Mouse (Mus musculus): ENCODE data around the gene Crisp2. TPM values are rescaled to one million over a fixed set of nuclear protein-coding genes. Genes with fewer than 3 reads are reported as not detected.
A peak's percentile ranks its signal among the peaks of the same experiment; 100 is the strongest.

Crisp2 gene
- polyA plus RNA-seq (2014; fragmentation: Nextera tagmentation; extraction: Ambion mirVana): 0.33 TPM in 1 of 2 replicates, not detected in the other

DNA sequence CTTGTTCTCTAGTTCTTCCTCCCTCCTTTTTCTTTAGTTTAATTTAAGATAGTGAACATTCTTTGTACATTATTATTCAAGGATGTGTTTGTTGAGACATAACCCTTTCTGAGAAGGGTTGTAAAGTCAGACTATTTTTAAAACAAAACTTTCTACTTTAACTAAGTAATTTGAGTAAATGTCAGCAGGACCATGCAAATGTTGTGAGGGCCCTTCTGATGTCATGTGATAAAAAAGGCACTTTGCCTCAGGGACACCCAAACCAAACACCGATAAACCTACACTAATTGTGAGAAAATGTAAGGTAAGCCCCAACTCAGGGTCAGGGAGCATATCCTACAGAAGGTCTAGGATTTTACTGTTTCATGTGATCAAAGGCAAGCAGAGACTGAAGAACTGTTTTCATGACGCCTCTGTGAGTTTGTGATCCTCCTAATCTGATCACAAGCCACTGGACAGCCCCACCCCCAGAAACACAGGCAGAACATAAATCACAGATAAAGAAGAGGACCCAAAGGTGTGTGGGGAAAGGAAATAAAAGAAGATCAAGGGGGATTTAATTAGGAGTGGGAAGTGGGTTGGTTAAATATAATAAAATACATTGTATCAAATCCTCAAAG is at the start of gene Crisp2:
Gene Crisp2, minus strand, starts transcription at position 51 of the 620 bp plus-strand sequence.
- 53% methylated on average over 2 of the region's 2 CpGs for WGBS (ENCODE audit: insufficient replicate concordance)
- peak within 1 kb of the TSS; percentile 14; the same call in 1 of the 2 replicates for H3K4me2 ChIP-seq

DNA sequence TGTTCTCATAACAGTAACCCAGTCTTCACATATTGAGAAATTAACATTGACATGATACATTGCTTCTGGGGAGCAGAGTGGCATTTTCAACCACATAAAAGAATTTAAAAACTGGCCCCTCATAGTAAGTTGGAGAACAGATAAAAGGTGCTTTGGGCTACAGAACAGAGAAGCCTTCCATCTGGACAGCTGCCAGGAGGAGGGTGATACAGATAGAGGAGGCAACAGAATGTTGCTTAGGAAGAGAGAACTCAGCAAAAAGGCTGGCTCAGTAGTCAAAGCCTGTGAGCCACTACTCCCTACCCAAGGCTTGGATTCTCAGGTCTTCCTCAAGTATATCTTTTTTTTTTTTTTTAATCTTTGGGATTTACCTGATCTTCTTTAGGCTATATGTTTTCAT is 48.3 kb upstream of the Crisp2 start:
- no peaks in the 10 kb centered on the region for H3K27me3 ChIP-seq (ENCODE audit: control insufficient read depth, insufficient read depth, low read length)
- no peaks in the 10 kb centered on the region for H3K36me3 ChIP-seq (ENCODE audit: control insufficient read depth, insufficient read depth, low read length)
- H3K4me3 ChIP-seq (ENCODE audit: low read depth, low read length): no peak overlapping the region
- H3K9ac ChIP-seq (ENCODE audit: low read depth, low read length): no peak overlapping the region
- no peaks in the 10 kb centered on the region for H3K4me1 ChIP-seq (ENCODE audit: control insufficient read depth, insufficient read depth, low read length)
- no peak overlapping the region for H3K4me2 ChIP-seq
- no peak overlapping the region for H3K27ac ChIP-seq (ENCODE audit: low read depth, low read length)
- ATAC-seq (replicated peaks; ENCODE audit: insufficient number of reproducible peaks, low FRiP score, low TSS enrichment): no peak
- H3K9me3 ChIP-seq (replicated peaks; ENCODE audit: control insufficient read depth, low read length): no peaks in the 10 kb centered on the region

More for the DNA sequence above, at the start of gene Crisp2:
- Histone ChIP-seq H3K9me3 (replicated peaks; ENCODE audit: control insufficient read depth, low read length) (no peaks in the 10 kb centered on the region), H3K4me1 (ENCODE audit: control insufficient read depth, insufficient read depth, low read length) (peaks cover 2% of the 10 kb centered on the region; the same call in 1 of the 2 replicates), H3K4me3 (ENCODE audit: low read depth, low read length) (no peak within 1 kb of the TSS), H3K36me3 (ENCODE audit: control insufficient read depth, insufficient read depth, low read length) (no peaks in the 10 kb centered on the region), H3K27me3 (ENCODE audit: control insufficient read depth, insufficient read depth, low read length) (no peaks in the 10 kb centered on the region), H3K27ac (ENCODE audit: low read depth, low read length) (peak within 1 kb of the TSS; percentile 68; the same call in 1 of the 2 replicates), H3K9ac (ENCODE audit: low read depth, low read length) (no peak within 1 kb of the TSS)
- ATAC-seq (replicated peaks; ENCODE audit: insufficient number of reproducible peaks, low FRiP score, low TSS enrichment): no peak

DNA sequence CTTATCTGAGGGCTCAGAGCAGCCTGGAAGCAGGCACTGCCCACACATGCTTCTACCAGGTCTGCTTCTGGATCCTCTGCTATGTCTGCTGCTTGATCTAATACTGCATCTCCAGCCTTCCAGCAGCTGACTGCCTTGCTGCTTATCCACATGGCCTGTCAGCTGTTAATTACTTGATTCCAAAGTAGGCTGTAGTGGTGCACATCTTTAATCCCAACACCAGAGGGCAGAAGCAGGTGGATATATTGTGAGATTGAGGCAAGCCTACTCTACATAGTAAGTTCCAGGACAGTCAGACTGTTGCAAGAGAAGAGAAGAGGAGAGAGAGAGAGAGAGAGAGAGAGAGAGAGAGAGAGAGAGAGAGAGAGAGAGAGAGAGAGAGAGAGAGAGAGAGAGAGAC is 30.5 kb upstream of the Crisp2 start:
- no peaks in the 10 kb centered on the region for H3K27me3 ChIP-seq (ENCODE audit: control insufficient read depth, insufficient read depth, low read length)
- ATAC-seq (replicated peaks; ENCODE audit: insufficient number of reproducible peaks, low FRiP score, low TSS enrichment): no peak
- H3K27ac ChIP-seq (ENCODE audit: low read depth, low read length): no peak overlapping the region
- H3K36me3 ChIP-seq (ENCODE audit: control insufficient read depth, insufficient read depth, low read length): no peaks in the 10 kb centered on the region
- no peak overlapping the region for H3K9ac ChIP-seq (ENCODE audit: low read depth, low read length)
- no peak overlapping the region for H3K4me2 ChIP-seq
- no peak overlapping the region for H3K4me3 ChIP-seq (ENCODE audit: low read depth, low read length)
- H3K9me3 ChIP-seq (replicated peaks; ENCODE audit: control insufficient read depth, low read length): no peaks in the 10 kb centered on the region
- no peaks in the 10 kb centered on the region for H3K4me1 ChIP-seq (ENCODE audit: control insufficient read depth, insufficient read depth, low read length)

DNA sequence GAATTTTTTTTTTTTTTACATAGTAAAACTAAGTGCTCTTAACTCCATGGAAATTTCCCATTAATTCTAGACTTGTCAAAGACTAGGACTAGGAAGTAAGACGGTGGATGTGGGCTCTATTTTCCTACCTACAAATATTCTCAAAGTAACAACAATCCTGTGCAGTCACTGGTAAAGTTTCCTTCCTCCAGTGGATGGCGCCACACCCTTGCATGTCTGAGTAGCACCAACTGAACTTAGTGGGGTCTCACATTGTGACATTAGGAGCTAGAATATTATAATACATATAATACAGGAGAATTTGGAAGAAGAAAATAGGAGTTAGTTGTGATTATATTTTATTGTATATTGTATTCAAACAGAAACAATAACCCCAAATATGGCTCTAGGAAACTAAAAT is 25.1 kb upstream of the Crisp2 start:
- H3K27ac ChIP-seq (ENCODE audit: low read depth, low read length): no peak overlapping the region
- H3K4me2 ChIP-seq: no peak overlapping the region
- WGBS (ENCODE audit: insufficient replicate concordance): 37% methylated on average over 2 of the region's 2 CpGs
- H3K27me3 ChIP-seq (ENCODE audit: control insufficient read depth, insufficient read depth, low read length): no peaks in the 10 kb centered on the region
- H3K4me1 ChIP-seq (ENCODE audit: control insufficient read depth, insufficient read depth, low read length): no peaks in the 10 kb centered on the region
- no peaks in the 10 kb centered on the region for H3K9me3 ChIP-seq (replicated peaks; ENCODE audit: control insufficient read depth, low read length)
- no peaks in the 10 kb centered on the region for H3K36me3 ChIP-seq (ENCODE audit: control insufficient read depth, insufficient read depth, low read length)
- ATAC-seq (replicated peaks; ENCODE audit: insufficient number of reproducible peaks, low FRiP score, low TSS enrichment): no peak
- no peak overlapping the region for H3K9ac ChIP-seq (ENCODE audit: low read depth, low read length)
- H3K4me3 ChIP-seq (ENCODE audit: low read depth, low read length): no peak overlapping the region

DNA sequence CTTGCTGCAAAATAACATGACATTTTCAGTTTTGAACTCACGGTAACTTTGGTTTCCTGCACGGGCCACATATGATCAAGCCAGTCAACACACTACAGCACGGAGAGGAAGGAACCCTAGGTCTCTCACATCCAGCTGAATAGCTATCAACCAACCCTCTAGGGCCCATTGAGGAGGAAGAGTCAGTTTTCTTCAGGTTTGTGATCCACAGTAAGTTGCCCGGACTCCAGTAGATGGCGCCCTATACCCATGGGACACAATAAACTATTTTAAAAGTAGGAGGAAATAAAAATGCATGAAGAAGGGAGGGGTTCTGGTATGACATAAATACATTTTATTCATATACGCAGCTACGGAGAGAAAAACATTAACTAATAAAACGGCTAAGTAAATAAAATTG is 17.7 kb upstream of the Crisp2 start:
- ATAC-seq (replicated peaks; ENCODE audit: insufficient number of reproducible peaks, low FRiP score, low TSS enrichment): no peak
- Histone ChIP-seq H3K4me1 (ENCODE audit: control insufficient read depth, insufficient read depth, low read length) (no peaks in the 10 kb centered on the region), H3K9ac (ENCODE audit: low read depth, low read length) (no peak overlapping the region)

DNA sequence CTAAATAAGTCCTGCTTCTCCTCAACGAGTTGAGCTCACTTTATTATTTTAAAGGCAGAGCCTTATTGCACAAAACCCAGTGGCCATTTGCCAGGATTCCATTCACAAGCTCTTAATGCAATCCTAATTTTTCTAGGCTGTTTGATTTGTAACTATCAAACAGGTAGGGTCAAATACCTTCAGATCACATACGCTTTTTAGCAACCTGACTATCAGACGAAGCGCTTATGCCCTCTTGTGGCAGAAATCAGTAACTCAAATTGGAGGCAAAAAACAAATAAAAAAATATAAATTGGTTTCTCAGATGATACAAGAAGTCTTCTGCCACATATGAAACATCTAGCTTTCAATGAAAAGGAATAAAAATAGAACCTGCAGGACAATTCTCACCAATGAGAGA is 17.0 kb upstream of the Crisp2 start:
- Histone ChIP-seq H3K4me2 (no peak overlapping the region), H3K9ac (ENCODE audit: low read depth, low read length) (no peak overlapping the region), H3K36me3 (ENCODE audit: control insufficient read depth, insufficient read depth, low read length) (no peaks in the 10 kb centered on the region), H3K27me3 (ENCODE audit: control insufficient read depth, insufficient read depth, low read length) (no peaks in the 10 kb centered on the region), H3K4me3 (ENCODE audit: low read depth, low read length) (no peak overlapping the region), H3K9me3 (replicated peaks; ENCODE audit: control insufficient read depth, low read length) (no peaks in the 10 kb centered on the region), H3K4me1 (ENCODE audit: control insufficient read depth, insufficient read depth, low read length) (no peaks in the 10 kb centered on the region), H3K27ac (ENCODE audit: low read depth, low read length) (no peak overlapping the region)
- WGBS (ENCODE audit: insufficient replicate concordance): 27% methylated on average over 4 of the region's 4 CpGs
- no peak for ATAC-seq (replicated peaks; ENCODE audit: insufficient number of reproducible peaks, low FRiP score, low TSS enrichment)

More for the DNA sequence above, 17.7 kb upstream of the Crisp2 start:
- Histone ChIP-seq H3K4me3 (ENCODE audit: low read depth, low read length) (no peak overlapping the region), H3K9me3 (replicated peaks; ENCODE audit: control insufficient read depth, low read length) (no peaks in the 10 kb centered on the region), H3K27me3 (ENCODE audit: control insufficient read depth, insufficient read depth, low read length) (no peaks in the 10 kb centered on the region), H3K36me3 (ENCODE audit: control insufficient read depth, insufficient read depth, low read length) (no peaks in the 10 kb centered on the region), H3K4me2 (no peak overlapping the region), H3K27ac (ENCODE audit: low read depth, low read length) (no peak overlapping the region)
- WGBS (ENCODE audit: insufficient replicate concordance): 55% methylated on average over 8 of the region's 8 CpGs

DNA sequence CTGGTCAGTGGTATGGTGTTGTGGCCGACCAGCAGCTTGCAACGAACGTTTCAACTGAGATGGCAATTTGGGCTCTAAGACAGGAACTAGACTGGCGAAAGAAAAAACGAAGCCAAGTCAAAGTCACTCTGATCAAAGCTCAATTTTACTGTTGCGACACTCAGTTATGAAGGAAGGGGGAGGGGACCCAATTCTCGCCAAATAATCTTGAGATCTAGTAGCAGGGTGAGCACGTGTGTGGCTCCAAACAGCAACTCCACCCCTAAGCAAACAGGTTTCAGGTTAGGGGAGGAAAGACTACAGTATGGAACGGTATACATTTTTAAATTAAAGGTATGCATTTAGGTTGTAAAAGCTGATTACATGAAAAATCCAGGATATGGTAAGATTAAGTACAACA is 14.7 kb upstream of the Crisp2 start:
- Histone ChIP-seq H3K4me3 (ENCODE audit: low read depth, low read length) (no peak overlapping the region), H3K27me3 (ENCODE audit: control insufficient read depth, insufficient read depth, low read length) (no peaks in the 10 kb centered on the region), H3K9me3 (replicated peaks; ENCODE audit: control insufficient read depth, low read length) (no peaks in the 10 kb centered on the region), H3K36me3 (ENCODE audit: control insufficient read depth, insufficient read depth, low read length) (no peaks in the 10 kb centered on the region), H3K4me2 (no peak overlapping the region), H3K4me1 (ENCODE audit: control insufficient read depth, insufficient read depth, low read length) (no peaks in the 10 kb centered on the region), H3K27ac (ENCODE audit: low read depth, low read length) (no peak overlapping the region), H3K9ac (ENCODE audit: low read depth, low read length) (no peak overlapping the region)
- WGBS (ENCODE audit: insufficient replicate concordance): 75% methylated on average over 9 of the region's 9 CpGs
- no peak for ATAC-seq (replicated peaks; ENCODE audit: insufficient number of reproducible peaks, low FRiP score, low TSS enrichment)

DNA sequence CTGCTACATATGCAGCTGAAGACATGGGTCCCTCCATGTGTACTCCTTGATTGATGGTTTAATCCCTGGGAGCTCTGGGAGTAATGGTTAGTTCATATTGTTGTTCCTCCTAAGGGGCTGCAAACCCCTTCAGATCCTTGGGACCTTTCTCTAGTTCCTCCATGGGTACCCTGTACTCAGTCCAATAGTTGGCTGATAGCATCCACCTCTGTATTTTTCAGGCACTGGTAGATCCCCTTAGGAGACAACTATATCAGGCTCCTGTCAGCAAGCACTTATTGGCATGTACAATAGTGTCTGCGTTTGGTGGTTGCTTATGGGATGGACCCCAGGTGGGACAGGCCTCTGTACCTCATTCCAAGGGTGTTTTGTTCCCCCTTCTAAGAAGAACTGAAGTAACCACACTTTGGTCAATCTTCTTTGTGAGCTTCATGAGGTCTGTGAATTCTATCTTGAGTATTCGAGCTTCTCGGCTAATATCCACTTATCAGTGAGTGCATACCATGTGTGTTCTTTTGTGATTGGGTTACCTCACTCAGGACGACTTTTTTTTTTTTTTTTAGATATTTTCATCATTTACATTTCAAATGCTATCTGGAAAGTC is 10.6 kb upstream of the Crisp2 start:
- H3K36me3 ChIP-seq (ENCODE audit: control insufficient read depth, insufficient read depth, low read length): no peaks in the 10 kb centered on the region
- ATAC-seq (replicated peaks; ENCODE audit: insufficient number of reproducible peaks, low FRiP score, low TSS enrichment): no peak
- no peak overlapping the region for H3K27ac ChIP-seq (ENCODE audit: low read depth, low read length)
- H3K9me3 ChIP-seq (replicated peaks; ENCODE audit: control insufficient read depth, low read length): no peaks in the 10 kb centered on the region
- no peak overlapping the region for H3K9ac ChIP-seq (ENCODE audit: low read depth, low read length)
- H3K4me2 ChIP-seq: peak overlapping the region; percentile 34
- WGBS (ENCODE audit: insufficient replicate concordance): 59% methylated on average over 4 of the region's 4 CpGs
- H3K27me3 ChIP-seq (ENCODE audit: control insufficient read depth, insufficient read depth, low read length): no peaks in the 10 kb centered on the region
- no peaks in the 10 kb centered on the region for H3K4me1 ChIP-seq (ENCODE audit: control insufficient read depth, insufficient read depth, low read length)
- no peak overlapping the region for H3K4me3 ChIP-seq (ENCODE audit: low read depth, low read length)

DNA sequence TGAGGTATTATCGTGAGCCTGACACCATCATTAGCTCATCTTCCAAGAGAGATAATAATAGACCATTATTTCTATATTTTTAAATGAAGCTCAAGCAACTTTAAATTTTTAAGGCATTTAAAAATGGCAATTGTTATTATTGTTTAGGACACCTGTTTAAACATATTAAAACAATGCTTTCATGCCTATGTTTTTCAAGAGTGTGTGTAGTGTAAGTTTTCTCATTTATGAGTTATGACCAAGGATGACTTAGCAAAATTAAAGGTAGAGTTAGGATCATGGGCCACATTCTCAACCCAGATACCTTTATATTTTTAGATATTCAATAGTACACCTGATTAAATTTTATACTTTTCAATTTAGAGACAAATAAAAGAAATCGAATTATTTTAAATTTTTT is 5.5 kb upstream of the Crisp2 start:
- Histone ChIP-seq H3K27ac (ENCODE audit: low read depth, low read length) (no peak overlapping the region), H3K4me2 (no peak overlapping the region), H3K9ac (ENCODE audit: low read depth, low read length) (no peak overlapping the region), H3K36me3 (ENCODE audit: control insufficient read depth, insufficient read depth, low read length) (no peaks in the 10 kb centered on the region), H3K9me3 (replicated peaks; ENCODE audit: control insufficient read depth, low read length) (no peaks in the 10 kb centered on the region), H3K4me3 (ENCODE audit: low read depth, low read length) (no peak overlapping the region), H3K4me1 (ENCODE audit: control insufficient read depth, insufficient read depth, low read length) (no peaks in the 10 kb centered on the region), H3K27me3 (ENCODE audit: control insufficient read depth, insufficient read depth, low read length) (no peaks in the 10 kb centered on the region)
- ATAC-seq (replicated peaks; ENCODE audit: insufficient number of reproducible peaks, low FRiP score, low TSS enrichment): no peak
- WGBS (ENCODE audit: insufficient replicate concordance): 63% methylated on average over 2 of the region's 2 CpGs
